Mouse (Mus musculus) frontal cortex, adult 2 months (tissue): ENCODE measurements around the gene Palm. TPM values are rescaled to one million over a fixed set of nuclear protein-coding genes. Genes with fewer than 3 reads are reported as not detected.

Source experiments
- polyA plus RNA-seq: library from polyadenylated mRNA; depleted of rRNA; stranded (reverse); fragments of >200 nt; gene quantifications from 2 replicates; pipeline ENCODE4 v1.2.3, GENCODE M21; 2012; rRNA removed

The Palm gene
- polyA plus RNA-seq, 1 experiment = 370 TPM

Other genes starting within 250 kb of the Palm start
- 84.8 and 89.0 TPM in 2 replicates for gene Mier2, start 238.4 kb upstream of the Palm start, polyA plus RNA-seq
- gene Theg, start 206.2 kb upstream of the Palm start, polyA plus RNA-seq = 1.1 and 2.0 TPM in 2 replicates
- gene C2cd4c, start 179.5 kb upstream of the Palm start, polyA plus RNA-seq = 9.8 and 11.3 TPM in 2 replicates
- 54.1 and 63.1 TPM in 2 replicates for gene Shc2, start 155.7 kb upstream of the Palm start, polyA plus RNA-seq
- 0.22 and 0.25 TPM in 2 replicates for gene Odf3l2, start 147.8 kb upstream of the Palm start, polyA plus RNA-seq
- gene Madcam1, start 129.0 kb upstream of the Palm start, polyA plus RNA-seq = not detected in 2 replicates
- 89.4 and 92.3 TPM in 2 replicates for gene Tpgs1, start 124.2 kb upstream of the Palm start, polyA plus RNA-seq
- gene Cdc34, start 111.4 kb upstream of the Palm start, polyA plus RNA-seq = 96.3 and 111 TPM in 2 replicates
- 1.8 and 2.1 TPM in 2 replicates for gene Gzmm, start 104.6 kb upstream of the Palm start, polyA plus RNA-seq
- gene Bsg, start 89.1 kb upstream of the Palm start, polyA plus RNA-seq = 1,126 and 1,227 TPM in 2 replicates
- gene Hcn2, start 76.9 kb upstream of the Palm start, polyA plus RNA-seq = 119 and 124 TPM in 2 replicates
- gene Polrmt, start 47.0 kb upstream of the Palm start, polyA plus RNA-seq = 60.7 and 62.2 TPM in 2 replicates
- 6.2 and 6.9 TPM in 2 replicates for gene Fgf22, start 38.5 kb upstream of the Palm start, polyA plus RNA-seq
- 140 and 166 TPM in 2 replicates for gene Rnf126, start 26.6 kb upstream of the Palm start, polyA plus RNA-seq
- 5.6 and 7.0 TPM in 2 replicates for gene Fstl3, start 16.3 kb upstream of the Palm start, polyA plus RNA-seq
- 1.00 and 1.1 TPM in 2 replicates for gene Prss57, start 2.6 kb upstream of the Palm start, polyA plus RNA-seq
- gene Misp, start 27.4 kb downstream of the Palm start, polyA plus RNA-seq = 0.40 and 0.71 TPM in 2 replicates
- gene Ptbp1, start 60.9 kb downstream of the Palm start, polyA plus RNA-seq = 59.5 and 71.5 TPM in 2 replicates
- 5.8 and 6.7 TPM in 2 replicates for gene Prtn3, start 80.9 kb downstream of the Palm start, polyA plus RNA-seq
- 124 and 134 TPM in 2 replicates for gene Plppr3, start 81.1 kb downstream of the Palm start, polyA plus RNA-seq
- 0.27 TPM in 1 of 2 replicates, not detected in the other for gene Elane, start 92.7 kb downstream of the Palm start, polyA plus RNA-seq
- gene Cfd, start 97.3 kb downstream of the Palm start, polyA plus RNA-seq = 1.1 and 3.5 TPM in 2 replicates
- 75.9 and 80.7 TPM in 2 replicates for gene Med16, start 115.4 kb downstream of the Palm start, polyA plus RNA-seq
- not detected in 2 replicates for gene Gm26602, start 117.3 kb downstream of the Palm start, polyA plus RNA-seq
- 10.7 and 11.8 TPM in 2 replicates for gene Kiss1r, start 123.4 kb downstream of the Palm start, polyA plus RNA-seq
- gene R3hdm4, start 127.6 kb downstream of the Palm start, polyA plus RNA-seq = 380 and 385 TPM in 2 replicates
- 3.6 and 4.1 TPM in 2 replicates for gene Arid3a, start 133.5 kb downstream of the Palm start, polyA plus RNA-seq
- gene Wdr18, start 166.6 kb downstream of the Palm start, polyA plus RNA-seq = 63.2 and 65.9 TPM in 2 replicates
- 0.17 and 0.38 TPM in 2 replicates for gene Grin3b, start 177.1 kb downstream of the Palm start, polyA plus RNA-seq
- 181 and 193 TPM in 2 replicates for gene Tmem259, start 190.8 kb downstream of the Palm start, polyA plus RNA-seq
- gene Cnn2, start 195.0 kb downstream of the Palm start, polyA plus RNA-seq = 9.8 and 10.4 TPM in 2 replicates
- gene Abca7, start 202.9 kb downstream of the Palm start, polyA plus RNA-seq = 12.4 and 13.0 TPM in 2 replicates
- 5.3 and 7.1 TPM in 2 replicates for gene Arhgap45, start 223.1 kb downstream of the Palm start, polyA plus RNA-seq
- 200 and 205 TPM in 2 replicates for gene Polr2e, start 246.2 kb downstream of the Palm start, polyA plus RNA-seq